Mouse (Mus musculus): ENCODE measurements around the gene Tmtc4. TPM values are rescaled to one million over a fixed set of nuclear protein-coding genes. Genes with fewer than 3 reads are reported as not detected.

The Tmtc4 gene
- polyA plus RNA-seq, 1 experiment from 2014 or later = 30.6 TPM

DNA sequence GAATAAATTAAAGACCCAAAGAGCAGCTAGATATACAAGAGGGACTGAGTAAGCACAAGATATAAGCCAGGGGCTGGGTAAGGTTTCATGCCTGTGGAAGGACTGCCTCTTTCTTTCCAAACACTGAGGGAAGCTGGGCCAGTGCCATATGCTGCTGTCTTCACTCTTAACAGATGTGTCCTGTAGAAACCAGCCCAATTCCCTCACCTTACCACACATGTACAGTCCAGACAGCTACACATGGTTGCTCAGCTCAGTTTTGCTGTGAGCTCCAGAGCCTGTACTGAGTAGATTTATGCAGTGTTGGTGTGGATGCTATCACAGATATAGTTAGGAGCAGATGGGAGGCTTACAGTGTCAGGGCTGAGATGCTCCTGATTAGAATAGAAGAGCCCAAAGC lies 83.2 kb downstream of the Tmtc4 start:
- no peak overlapping the region for H3K27ac ChIP-seq
- no peak; the same call in 1 of the 2 replicates for ATAC-seq (ENCODE audit: insufficient number of reproducible peaks, insufficient read depth, low FRiP score, low TSS enrichment, low read depth)
- H3K27me3 ChIP-seq = no peaks in the 10 kb centered on the region
- no peaks in the 10 kb centered on the region; the same call in 1 of the 2 replicates for H3K36me3 ChIP-seq
- no peak overlapping the region for H3K4me2 ChIP-seq
- no peak overlapping the region for H3K4me3 ChIP-seq
- H3K9me3 ChIP-seq = no peaks in the 10 kb centered on the region
- peaks cover 17% of the 10 kb centered on the region for H3K4me1 ChIP-seq
- no peak overlapping the region for H3K9ac ChIP-seq

DNA sequence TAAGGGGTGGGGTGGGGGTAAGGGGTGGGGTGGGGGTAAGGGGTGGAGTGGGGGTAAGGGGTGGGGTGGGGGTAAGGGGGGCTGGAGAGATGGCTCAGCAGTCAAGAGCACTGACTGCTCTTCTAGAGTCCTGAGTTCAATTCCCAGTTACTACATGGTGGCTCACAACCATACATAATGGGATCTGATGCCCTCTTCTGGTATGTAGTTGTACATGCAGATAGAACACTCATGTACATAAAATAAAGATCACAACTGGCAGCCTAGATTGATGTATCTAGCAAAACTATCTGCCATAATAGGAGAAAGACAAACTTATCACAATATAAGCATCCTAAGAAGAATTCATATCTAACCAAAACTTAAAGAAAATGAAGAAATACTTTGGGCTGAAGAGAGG lies 85.3 kb downstream of the Tmtc4 start:
- Histone ChIP-seq H3K27ac (no peak overlapping the region), H3K36me3 (no peaks in the 10 kb centered on the region), H3K4me3 (no peak overlapping the region), H3K4me2 (no peak overlapping the region), H3K27me3 (no peaks in the 10 kb centered on the region), H3K9ac (no peak overlapping the region), H3K9me3 (no peaks in the 10 kb centered on the region), H3K4me1 (peaks cover 17% of the 10 kb centered on the region)
- no peak for ATAC-seq (ENCODE audit: insufficient number of reproducible peaks, insufficient read depth, low FRiP score, low TSS enrichment, low read depth)

- no peak overlapping the region for H3K4me3 ChIP-seq
- H3K4me1 ChIP-seq = 0 out of 2 replicates have a peak, but pooled peaks cover 5% of the 10 kb centered on the region
- no peaks in the 10 kb centered on the region for H3K27me3 ChIP-seq
- no peak overlapping the region for H3K27ac ChIP-seq
- H3K4me2 ChIP-seq = no peak overlapping the region
- no peak for ATAC-seq (ENCODE audit: insufficient number of reproducible peaks, insufficient read depth, low FRiP score, low TSS enrichment, low read depth)
- WGBS = 91% methylated on average over 1 of the region's 1 CpGs
- peaks cover 6% of the 10 kb centered on the region for H3K36me3 ChIP-seq
- H3K9ac ChIP-seq = no peak overlapping the region
- no peaks in the 10 kb centered on the region for H3K9me3 ChIP-seq
Measured at GRCm38 (mm10) chr14:122896106-122896505, 87.7 kb downstream of the Tmtc4 start.

DNA sequence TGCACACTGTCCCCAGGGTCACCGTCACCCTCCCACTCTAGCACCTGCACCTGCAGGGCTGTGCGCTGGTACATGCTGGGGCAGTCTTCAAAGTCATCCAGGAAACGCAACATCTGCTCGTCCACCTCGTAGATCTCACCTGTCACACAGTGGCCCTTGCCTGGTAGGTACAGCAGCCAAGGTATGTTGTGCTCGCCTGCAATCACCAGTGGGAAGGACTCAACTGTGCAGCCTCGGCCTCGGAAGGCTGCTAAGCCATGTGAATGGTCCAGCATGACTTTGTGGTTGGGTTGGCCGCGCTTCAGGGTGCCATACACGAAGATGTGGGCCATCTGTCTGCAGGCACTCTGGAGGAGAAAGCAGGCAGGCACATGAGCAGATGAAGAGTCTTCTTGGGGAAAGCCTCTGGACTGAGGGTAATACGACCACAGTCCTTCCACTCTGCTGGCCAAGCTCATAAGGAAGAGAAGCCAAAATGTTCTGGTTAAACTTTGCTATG lies 92.3 kb downstream of the Tmtc4 start:
- Histone ChIP-seq H3K27me3 (no peaks in the 10 kb centered on the region), H3K4me2 (no peak overlapping the region), H3K4me3 (no peak overlapping the region), H3K36me3 (peaks cover 6% of the 10 kb centered on the region), H3K4me1 (peaks cover 3% of the 10 kb centered on the region; the same call in 1 of the 2 replicates), H3K9me3 (no peaks in the 10 kb centered on the region), H3K9ac (no peak overlapping the region), H3K27ac (no peak overlapping the region)
- WGBS = 92% methylated on average over 12 of the region's 12 CpGs
- ATAC-seq (ENCODE audit: insufficient number of reproducible peaks, insufficient read depth, low FRiP score, low TSS enrichment, low read depth) = no peak

GRCm38 (mm10) chr14:122888480-122888872 lies 95.4 kb downstream of the Tmtc4 start:
- Histone ChIP-seq H3K27me3 (no peaks in the 10 kb centered on the region), H3K4me2 (no peak overlapping the region), H3K9me3 (no peaks in the 10 kb centered on the region), H3K36me3 (peaks cover 9% of the 10 kb centered on the region), H3K4me3 (no peak overlapping the region), H3K9ac (no peak overlapping the region), H3K4me1 (peaks cover 10% of the 10 kb centered on the region), H3K27ac (no peak overlapping the region)
- WGBS = 72% methylated on average over 1 of the region's 1 CpGs
- ATAC-seq (ENCODE audit: insufficient number of reproducible peaks, insufficient read depth, low FRiP score, low TSS enrichment, low read depth) = no peak

GRCm38 (mm10) chr14:122887702-122888479 lies 95.9 kb downstream of the Tmtc4 start:
- no peaks in the 10 kb centered on the region for H3K27me3 ChIP-seq
- H3K4me1 ChIP-seq = peaks cover 16% of the 10 kb centered on the region
- no peaks in the 10 kb centered on the region for H3K9me3 ChIP-seq
- H3K4me3 ChIP-seq = no peak overlapping the region
- ATAC-seq (ENCODE audit: insufficient number of reproducible peaks, insufficient read depth, low FRiP score, low TSS enrichment, low read depth) = no peak
- WGBS = 76% methylated on average over 3 of the region's 3 CpGs
- peaks cover 9% of the 10 kb centered on the region for H3K36me3 ChIP-seq
- H3K27ac ChIP-seq = no peak overlapping the region
- no peak overlapping the region for H3K4me2 ChIP-seq
- no peak overlapping the region for H3K9ac ChIP-seq

- H3K27ac ChIP-seq = no peak overlapping the region
- H3K9me3 ChIP-seq = no peaks in the 10 kb centered on the region
- no peak for ATAC-seq (ENCODE audit: insufficient number of reproducible peaks, insufficient read depth, low FRiP score, low TSS enrichment, low read depth)
- peaks cover 22% of the 10 kb centered on the region for H3K4me1 ChIP-seq
- H3K36me3 ChIP-seq = peaks cover 9% of the 10 kb centered on the region
- no peaks in the 10 kb centered on the region for H3K27me3 ChIP-seq
- H3K9ac ChIP-seq = no peak overlapping the region
- 56% methylated on average over 1 of the region's 1 CpGs for WGBS
- H3K4me2 ChIP-seq = no peak overlapping the region
- no peak overlapping the region for H3K4me3 ChIP-seq
Measured at GRCm38 (mm10) chr14:122887278-122887677, 96.6 kb downstream of the Tmtc4 start.

- Histone ChIP-seq H3K9me3 (no peaks in the 10 kb centered on the region), H3K4me3 (no peak overlapping the region), H3K36me3 (0 out of 2 replicates have a peak, but pooled peaks cover 3% of the 10 kb centered on the region), H3K9ac (no peak overlapping the region), H3K27ac (no peak overlapping the region), H3K4me1 (peaks cover 31% of the 10 kb centered on the region), H3K27me3 (no peaks in the 10 kb centered on the region), H3K4me2 (no peak overlapping the region)
- 89% methylated on average over 7 of the region's 7 CpGs for WGBS
- no peak for ATAC-seq (ENCODE audit: insufficient number of reproducible peaks, insufficient read depth, low FRiP score, low TSS enrichment, low read depth)
Measured at GRCm38 (mm10) chr14:122885893-122886292, 97.9 kb downstream of the Tmtc4 start.

GRCm38 (mm10) chr14:122883821-122884584 lies 99.8 kb downstream of the Tmtc4 start:
- ATAC-seq (ENCODE audit: insufficient number of reproducible peaks, insufficient read depth, low FRiP score, low TSS enrichment, low read depth) = no peak
- Histone ChIP-seq H3K4me1 (peaks cover 31% of the 10 kb centered on the region), H3K4me3 (no peak overlapping the region), H3K9me3 (no peaks in the 10 kb centered on the region), H3K36me3 (0 out of 2 replicates have a peak, but pooled peaks cover 3% of the 10 kb centered on the region), H3K9ac (no peak overlapping the region), H3K27me3 (no peaks in the 10 kb centered on the region), H3K27ac (no peak overlapping the region), H3K4me2 (no peak overlapping the region)
- 33% methylated on average over 10 of the region's 10 CpGs for WGBS

- Histone ChIP-seq H3K9ac (no peak overlapping the region), H3K4me2 (no peak overlapping the region), H3K4me1 (peaks cover 31% of the 10 kb centered on the region), H3K27me3 (no peaks in the 10 kb centered on the region), H3K27ac (no peak overlapping the region), H3K36me3 (0 out of 2 replicates have a peak, but pooled peaks cover 3% of the 10 kb centered on the region), H3K9me3 (no peaks in the 10 kb centered on the region), H3K4me3 (no peak overlapping the region)
- ATAC-seq (ENCODE audit: insufficient number of reproducible peaks, insufficient read depth, low FRiP score, low TSS enrichment, low read depth) = no peak
- WGBS = 53% methylated on average over 4 of the region's 4 CpGs
Measured at GRCm38 (mm10) chr14:122883410-122883806, 100.4 kb downstream of the Tmtc4 start.

DNA sequence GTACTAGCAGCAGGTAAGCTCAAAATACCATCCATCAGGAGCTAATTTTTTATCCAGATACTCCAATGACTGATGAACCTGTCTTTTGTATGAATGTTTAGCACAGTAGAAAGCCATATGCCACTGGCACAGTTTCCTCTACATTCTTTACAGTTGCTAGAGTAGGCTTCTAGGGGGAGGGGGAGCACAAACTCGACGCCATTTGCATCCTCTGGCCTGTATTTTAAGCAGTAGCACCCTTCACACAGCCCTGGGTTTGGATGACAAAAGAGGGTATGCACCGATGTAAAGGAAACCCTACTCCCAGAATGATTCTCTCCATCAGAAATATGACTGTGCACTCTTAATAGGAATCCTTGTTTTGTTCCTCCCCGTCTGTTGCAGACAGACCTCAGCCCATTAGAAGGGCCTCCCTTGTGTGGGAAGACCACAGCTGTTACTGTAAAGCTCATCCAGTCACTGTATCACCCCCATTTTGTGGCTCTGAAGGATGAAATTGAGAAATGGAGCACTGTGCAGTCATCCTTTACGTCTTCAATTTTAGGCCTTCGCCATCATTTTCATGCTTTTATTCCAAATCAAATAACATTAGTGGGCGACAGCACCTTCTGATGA lies 100.9 kb downstream of the Tmtc4 start:
- Histone ChIP-seq H3K4me3 (no peak overlapping the region), H3K4me2 (no peak overlapping the region), H3K4me1 (peaks cover 31% of the 10 kb centered on the region), H3K9me3 (no peaks in the 10 kb centered on the region), H3K36me3 (0 out of 2 replicates have a peak, but pooled peaks cover 3% of the 10 kb centered on the region), H3K9ac (no peak overlapping the region), H3K27me3 (no peaks in the 10 kb centered on the region), H3K27ac (no peak overlapping the region)
- WGBS = 62% methylated on average over 7 of the region's 7 CpGs
- no peak; the same call in 1 of the 2 replicates for ATAC-seq (ENCODE audit: insufficient number of reproducible peaks, insufficient read depth, low FRiP score, low TSS enrichment, low read depth)

Measured in embryonic facial prominence, embryonic 13.5 days (tissue).